Mouse (Mus musculus) midbrain, embryonic 14.5 days (tissue): ENCODE results near the gene Tpcn1. TPM values are rescaled to one million over a fixed set of nuclear protein-coding genes. Genes with fewer than 3 reads are reported as not detected.
A peak's percentile ranks its signal among the peaks of the same experiment; 100 is the strongest.

Experiments
- ATAC-seq: fragments of 200-750 bp; cut with Nextera tagmentation; 2 replicates; pipeline ENCODE4 v1.8.0; 2017; ENCODE audit warnings: moderate number of reproducible peaks, moderate library complexity; ENCODE audit not compliant: low FRiP score, low TSS enrichment
- DNase-seq: peaks from one replicate; pipeline ENCODE4 v3.0.0-alpha.2; 2015
- H3K27ac ChIP-seq: fragments of 300-500 bp; sonication (generic); replicated peaks from 2 replicates; pipeline ENCODE4 v1.5.1; 2014; ENCODE audit warnings: mild to moderate bottlenecking, low read depth, low read length, moderate library complexity
- H3K27me3 ChIP-seq: fragments of 300-500 bp; sonication (generic); 2 replicates; pipeline ENCODE4 v1.6.1; 2014; ENCODE audit warnings: low read length, control low read depth, mixed read lengths; ENCODE audit not compliant: control insufficient read depth, insufficient read depth
- H3K36me3 ChIP-seq: fragments of 300-500 bp; sonication (generic); 2 replicates; pipeline ENCODE4 v1.6.1; 2014; ENCODE audit warnings: low read length, control low read depth; ENCODE audit not compliant: control insufficient read depth, insufficient read depth
- H3K4me1 ChIP-seq: fragments of 300-500 bp; sonication (generic); 2 replicates; pipeline ENCODE4 v1.6.1; 2014; ENCODE audit warnings: mild to moderate bottlenecking, antibody characterized with exemption, low read length, control low read depth; ENCODE audit not compliant: control insufficient read depth, insufficient read depth
- H3K4me2 ChIP-seq: fragments of 300-500 bp; sonication (generic); 2 replicates; pipeline ENCODE4 v1.6.1; 2014; ENCODE audit warnings: mild to moderate bottlenecking, low read length, moderate library complexity
- H3K4me3 ChIP-seq: fragments of 300-500 bp; sonication (generic); replicated peaks from 2 replicates; pipeline ENCODE4 v1.5.1; 2014; ENCODE audit warnings: low read depth, low read length
- H3K9ac ChIP-seq: fragments of 300-500 bp; sonication (generic); replicated peaks from 2 replicates; pipeline ENCODE4 v1.6.1; 2014; ENCODE audit warnings: mild to moderate bottlenecking, low read length, moderate library complexity
- H3K9me3 ChIP-seq: fragments of 300-500 bp; sonication (generic); 2 replicates; pipeline ENCODE4 v1.6.1; 2016; ENCODE audit warnings: low read length, control low read depth, mixed read lengths; ENCODE audit not compliant: control insufficient read depth
- WGBS: fragments of 180-500 bp; shearing (Covaris S2); extraction: QIAGEN DNeasy Blood & Tissue Kit; methylation state at CpG from one replicate; pipeline ENCODE4 v1.1.7; 2014; 5-methylcytosine and 5-hydroxymethylcytosine counted together
- polyA plus RNA-seq: library from polyadenylated mRNA; unstranded; fragments of >200 nt; fragmentation: Nextera tagmentation; extraction: Ambion mirVana; gene quantifications from 2 replicates; pipeline ENCODE4 v1.2.1, GENCODE M21; 2014

Gene Tpcn1
- polyA plus RNA-seq, 1 experiment from 2014 or later: 12.2 TPM

GRCm38 (mm10) chr5:120565171-120565905 lies 23.1 kb downstream of the Tpcn1 start:
- ATAC-seq: no peak
- H3K4me1 ChIP-seq: peaks cover 64% of the 10 kb centered on the region
- 40% methylated on average over 15 of the region's 15 CpGs for WGBS
- H3K9ac ChIP-seq: no peak overlapping the region
- H3K27me3 ChIP-seq: no peaks in the 10 kb centered on the region
- no peak overlapping the region for H3K4me3 ChIP-seq
- H3K4me2 ChIP-seq: 0 out of 2 replicates have a peak overlapping the region, but pooled peaks have one; percentile 6
- no peak for DNase-seq
- no peaks in the 10 kb centered on the region for H3K36me3 ChIP-seq
- peak overlapping the region; percentile 84 for H3K27ac ChIP-seq
- H3K9me3 ChIP-seq: no peaks in the 10 kb centered on the region

- 68% methylated on average over 4 of the region's 4 CpGs for WGBS
Measured at GRCm38 (mm10) chr5:120563914-120564311, 24.6 kb downstream of the Tpcn1 start.

GRCm38 (mm10) chr5:120562956-120563913 lies 25.2 kb downstream of the Tpcn1 start:
- Histone ChIP-seq H3K27ac (peak overlapping the region; percentile 41; the same call in 1 of the 2 replicates), H3K4me1 (peaks cover 62% of the 10 kb centered on the region), H3K27me3 (no peaks in the 10 kb centered on the region), H3K4me2 (no peak overlapping the region), H3K9me3 (no peaks in the 10 kb centered on the region), H3K36me3 (no peaks in the 10 kb centered on the region), H3K4me3 (no peak overlapping the region), H3K9ac (no peak overlapping the region)
- no peak for ATAC-seq
- DNase-seq: no peak
- WGBS: 59% methylated on average over 28 of the region's 28 CpGs

More at GRCm38 (mm10) chr5:120563914-120564311, 24.6 kb downstream of the Tpcn1 start:
- no peak overlapping the region for H3K4me2 ChIP-seq
- ATAC-seq: no peak
- no peaks in the 10 kb centered on the region for H3K9me3 ChIP-seq
- no peaks in the 10 kb centered on the region for H3K36me3 ChIP-seq
- H3K4me1 ChIP-seq: peaks cover 65% of the 10 kb centered on the region
- H3K27ac ChIP-seq: no peak overlapping the region
- no peak overlapping the region for H3K4me3 ChIP-seq
- no peaks in the 10 kb centered on the region for H3K27me3 ChIP-seq
- H3K9ac ChIP-seq: no peak overlapping the region
- DNase-seq: no peak

DNA sequence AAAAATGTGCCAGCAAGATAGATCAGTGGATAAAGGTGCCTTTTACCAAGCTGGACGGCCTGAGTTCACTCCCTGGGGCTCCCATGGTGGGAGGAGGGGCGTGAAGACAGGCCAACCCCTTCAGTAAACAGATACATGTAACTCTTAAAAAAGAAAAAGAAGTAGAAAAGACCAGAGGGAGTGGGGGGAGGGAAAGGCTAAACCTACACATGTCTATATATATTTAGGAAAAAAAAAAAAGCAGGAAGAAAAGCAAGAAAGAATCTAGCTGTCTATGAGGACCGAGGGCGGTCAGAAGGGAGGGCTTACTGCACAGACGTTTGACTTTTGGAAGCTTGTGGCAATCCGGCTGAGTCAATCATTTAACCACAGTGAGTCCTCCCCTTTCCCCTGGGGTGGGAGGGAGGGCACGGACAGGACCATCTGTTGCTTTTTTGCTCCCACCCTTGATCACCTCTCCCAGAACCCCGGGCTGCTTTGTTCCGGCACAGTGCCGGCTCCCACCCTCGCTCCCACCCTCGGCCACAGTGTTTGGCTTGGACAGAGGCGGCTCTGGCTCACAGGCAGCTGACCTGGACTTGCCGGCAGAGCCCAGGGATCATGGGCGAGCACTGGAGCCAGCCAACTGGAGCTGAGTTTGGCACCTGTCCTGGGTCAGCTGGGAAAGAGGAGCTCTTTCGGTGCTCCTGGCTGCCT lies 27.7 kb downstream of the Tpcn1 start:
- Histone ChIP-seq H3K27me3 (no peaks in the 10 kb centered on the region), H3K9ac (no peak overlapping the region), H3K36me3 (peaks cover 12% of the 10 kb centered on the region), H3K4me2 (no peak overlapping the region), H3K27ac (peak overlapping the region; percentile 57; the same call in 1 of the 2 replicates), H3K9me3 (no peaks in the 10 kb centered on the region), H3K4me3 (no peak overlapping the region), H3K4me1 (peaks cover 37% of the 10 kb centered on the region)
- 19% methylated on average over 16 of the region's 16 CpGs for WGBS
- DNase-seq (peak; percentile 51), ATAC-seq (peak; percentile 31; the same call in 1 of the 2 replicates)

- Histone ChIP-seq H3K36me3 (peaks cover 14% of the 10 kb centered on the region), H3K27me3 (no peaks in the 10 kb centered on the region), H3K4me3 (no peak overlapping the region), H3K4me1 (peaks cover 31% of the 10 kb centered on the region), H3K4me2 (no peak overlapping the region), H3K27ac (peak overlapping the region; percentile 57; the same call in 1 of the 2 replicates), H3K9me3 (no peaks in the 10 kb centered on the region), H3K9ac (no peak overlapping the region)
- WGBS: 65% methylated on average over 9 of the region's 9 CpGs
- DNase-seq: no peak
- ATAC-seq: no peak
Measured at GRCm38 (mm10) chr5:120560129-120560615, 28.3 kb downstream of the Tpcn1 start.

GRCm38 (mm10) chr5:120558762-120559161 lies 29.7 kb downstream of the Tpcn1 start:
- DNase-seq (no peak), ATAC-seq (no peak)
- H3K27ac ChIP-seq: no peak overlapping the region
- 70% methylated on average over 14 of the region's 14 CpGs for WGBS
- peaks cover 26% of the 10 kb centered on the region for H3K4me1 ChIP-seq
- no peak overlapping the region for H3K4me3 ChIP-seq
- H3K9ac ChIP-seq: no peak overlapping the region
- no peaks in the 10 kb centered on the region for H3K9me3 ChIP-seq
- no peak overlapping the region for H3K4me2 ChIP-seq
- peaks cover 26% of the 10 kb centered on the region for H3K36me3 ChIP-seq
- no peaks in the 10 kb centered on the region for H3K27me3 ChIP-seq

DNA sequence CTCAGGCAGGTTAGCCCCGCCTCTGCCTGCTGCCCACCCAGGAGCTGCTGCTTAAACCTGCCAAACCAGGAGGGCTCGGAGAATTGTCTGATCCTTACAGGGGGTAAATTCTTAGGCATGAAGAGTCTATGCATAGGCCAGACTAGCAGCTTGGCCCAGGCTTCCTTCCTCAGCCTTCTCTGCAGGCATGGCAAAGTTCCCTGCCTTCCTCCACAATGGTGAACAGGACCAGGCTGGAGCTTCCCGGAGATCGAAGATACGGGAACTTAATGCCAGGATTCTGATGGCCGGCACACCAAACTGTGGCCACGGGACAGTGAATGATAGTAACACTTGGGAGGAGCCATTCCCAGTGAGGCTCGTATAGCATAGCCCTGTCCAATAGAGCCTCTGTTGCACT lies 30.4 kb downstream of the Tpcn1 start:
- no peak overlapping the region for H3K4me2 ChIP-seq
- WGBS: 78% methylated on average over 8 of the region's 8 CpGs
- peaks cover 33% of the 10 kb centered on the region for H3K36me3 ChIP-seq
- DNase-seq (no peak), ATAC-seq (no peak)
- peaks cover 19% of the 10 kb centered on the region; the same call in 1 of the 2 replicates for H3K4me1 ChIP-seq
- no peak overlapping the region for H3K9ac ChIP-seq
- no peak overlapping the region for H3K27ac ChIP-seq
- no peaks in the 10 kb centered on the region for H3K27me3 ChIP-seq
- no peak overlapping the region for H3K4me3 ChIP-seq
- no peaks in the 10 kb centered on the region for H3K9me3 ChIP-seq

DNA sequence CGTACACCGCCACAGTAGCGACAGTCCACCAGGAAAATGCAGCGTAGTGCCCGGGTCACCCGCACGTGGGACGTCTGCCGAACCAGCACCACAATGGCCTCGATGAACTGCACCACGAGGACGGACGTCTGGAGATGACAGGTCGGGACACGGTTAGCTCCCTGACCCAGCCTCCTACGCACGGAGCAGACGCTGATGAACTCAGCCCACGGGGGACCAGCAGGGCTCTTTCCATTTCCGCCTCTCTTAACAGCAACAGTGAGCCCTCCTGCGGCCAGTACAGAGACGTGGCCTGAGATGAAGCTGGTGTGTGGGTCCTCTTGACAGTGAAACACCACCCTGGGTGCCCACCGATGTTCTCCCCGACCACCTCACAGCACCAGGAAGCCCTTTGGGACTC lies 32.6 kb downstream of the Tpcn1 start:
- H3K4me2 ChIP-seq: no peak overlapping the region
- peaks cover 16% of the 10 kb centered on the region; the same call in 1 of the 2 replicates for H3K4me1 ChIP-seq
- no peak for DNase-seq
- H3K9ac ChIP-seq: no peak overlapping the region
- 86% methylated on average over 24 of the region's 24 CpGs for WGBS
- H3K9me3 ChIP-seq: no peaks in the 10 kb centered on the region
- peaks cover 44% of the 10 kb centered on the region for H3K36me3 ChIP-seq
- no peak overlapping the region for H3K27ac ChIP-seq
- no peak for ATAC-seq
- H3K27me3 ChIP-seq: no peaks in the 10 kb centered on the region
- H3K4me3 ChIP-seq: no peak overlapping the region
